In the genomic region with DNA sequence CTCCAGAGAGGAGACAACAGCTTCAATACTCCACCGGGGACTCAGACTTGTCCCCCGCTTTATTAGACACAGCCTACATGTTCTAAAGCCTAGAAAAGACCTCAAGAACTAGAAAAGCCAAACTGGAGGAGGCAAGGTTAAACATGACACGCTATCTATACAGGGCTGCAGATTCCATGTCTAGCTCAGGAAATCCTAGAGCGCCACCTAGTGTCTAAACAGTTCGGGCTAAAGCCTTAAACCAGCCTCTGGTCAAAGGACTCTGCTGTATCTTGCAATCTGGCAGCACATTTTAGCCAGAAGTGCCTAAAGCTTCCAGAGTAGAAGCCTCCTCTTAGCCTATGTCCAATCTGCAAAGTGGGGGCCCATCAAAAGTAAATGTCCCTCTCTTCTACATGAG, we compare ENCODE assay signal across 9 mouse cellular contexts. TPM values are rescaled to one million over a fixed set of nuclear protein-coding genes. Genes with fewer than 3 reads are reported as not detected.
DNase-seq lines count a peak whose midpoint lies in the region; ATAC-seq and TF ChIP-seq lines count a peak whose summit lies in the region.
"Had no signal": no experiment of that assay in that cellular context is flagged by ENCODE, and none has a peak within 500 bp of the region (broad histone marks: within the 10 kb centered on the region; RNA-seq: fewer than 3 reads in every experiment).

No protein-coding gene starts in this region.

- TF ChIP-seq CTCF in midbrain, postnatal 0 days (IDR thresholded peaks at IDR 0.05), result peak; percentile 92

- H3K9me3 ChIP-seq in embryonic facial prominence, embryonic 10.5 days, result no peaks in the 10 kb centered on the region
- H3K9me3 ChIP-seq in kidney, embryonic 15.5 days (replicated peaks), result no peaks in the 10 kb centered on the region
- no peaks in the 10 kb centered on the region for H3K9me3 ChIP-seq in midbrain, postnatal 0 days (ENCODE audit: low read length)
- H3K9me3 ChIP-seq: embryonic facial prominence, embryonic 15.5 days had no signal

- H3K27ac ChIP-seq in embryonic facial prominence, embryonic 10.5 days (replicated peaks), result no peak overlapping the region
- H3K27ac ChIP-seq in kidney, embryonic 15.5 days, result no peak overlapping the region
- no peak overlapping the region for H3K27ac ChIP-seq in midbrain, postnatal 0 days (ENCODE audit: low read depth, low read length)
- H3K27ac ChIP-seq: embryonic facial prominence, embryonic 15.5 days had no signal

- H3K4me2 ChIP-seq in kidney, embryonic 15.5 days, result no peak overlapping the region
- H3K4me2 ChIP-seq in midbrain, postnatal 0 days (ENCODE audit: low read depth, low read length, poor library complexity, severe bottlenecking), result no peak overlapping the region
- H3K4me2 ChIP-seq: embryonic facial prominence, embryonic 15.5 days had no signal

- peaks cover 10% of the 10 kb centered on the region for H3K4me1 ChIP-seq in embryonic facial prominence, embryonic 10.5 days
- no peaks in the 10 kb centered on the region for H3K4me1 ChIP-seq in kidney, embryonic 15.5 days
- H3K4me1 ChIP-seq in midbrain, postnatal 0 days (ENCODE audit: insufficient read depth, low read length), result no peaks in the 10 kb centered on the region
- H3K4me1 ChIP-seq: embryonic facial prominence, embryonic 15.5 days had no signal

- no peak overlapping the region for H3K4me3 ChIP-seq in embryonic facial prominence, embryonic 10.5 days
- no peak overlapping the region for H3K4me3 ChIP-seq in kidney, embryonic 15.5 days (replicated peaks)
- no peak overlapping the region for H3K4me3 ChIP-seq in midbrain, postnatal 0 days (ENCODE audit: low read depth, low read length)
- H3K4me3 ChIP-seq: embryonic facial prominence, embryonic 15.5 days had no signal

- no peaks in the 10 kb centered on the region for H3K36me3 ChIP-seq in embryonic facial prominence, embryonic 10.5 days (replicated peaks)
- no peaks in the 10 kb centered on the region for H3K36me3 ChIP-seq in kidney, embryonic 15.5 days
- no peaks in the 10 kb centered on the region for H3K36me3 ChIP-seq in midbrain, postnatal 0 days (ENCODE audit: insufficient read depth, low read length)
- H3K36me3 ChIP-seq in splenic B cell, adult 2 months (ENCODE audit: control insufficient read depth, insufficient read depth, low read length, poor library complexity, severe bottlenecking), result no peaks in the 10 kb centered on the region
- H3K36me3 ChIP-seq: embryonic facial prominence, embryonic 15.5 days had no signal

- H3K9ac ChIP-seq in kidney, embryonic 15.5 days, result no peak overlapping the region
- H3K9ac ChIP-seq in midbrain, postnatal 0 days (replicated peaks; ENCODE audit: low read length, poor library complexity, severe bottlenecking), result no peak overlapping the region
- H3K9ac ChIP-seq: embryonic facial prominence, embryonic 15.5 days had no signal

- 10% methylated on average over 5 of the region's 5 CpGs for WGBS in embryonic facial prominence, embryonic 10.5 days
- WGBS in kidney, embryonic 15.5 days, result 8% methylated on average over 5 of the region's 5 CpGs
- WGBS in midbrain, postnatal 0 days, result 7% methylated on average over 5 of the region's 5 CpGs

- ATAC-seq in kidney, embryonic 15.5 days (replicated peaks; ENCODE audit: low FRiP score), result 0 out of 2 replicates have a peak, but pooled peaks have one; percentile 58
- peak; percentile 74 for ATAC-seq in midbrain, postnatal 0 days (ENCODE audit: low FRiP score)

- peak; percentile 77 for DNase-seq in A20 (ENCODE audit: low read depth, low spot score)
- peak; percentile 59 for DNase-seq in adrenal gland, postnatal 25 days
- peak; percentile 75 for DNase-seq in embryonic facial prominence, embryonic 10.5 days (ENCODE audit: low spot score)
- DNase-seq in heart, adult 8-10 months (ENCODE audit: low spot score), result peak; percentile 82
- peak; percentile 59 for DNase-seq in liver
- peak; percentile 94 for DNase-seq in midbrain, postnatal 0 days (ENCODE audit: low spot score)
- peak; percentile 81 for DNase-seq in splenic B cell, adult 2 months (ENCODE audit: low read depth, low spot score)

- H3K27me3 ChIP-seq in embryonic facial prominence, embryonic 10.5 days (replicated peaks; ENCODE audit: low read depth, poor library complexity, severe bottlenecking), result no peaks in the 10 kb centered on the region
- peaks cover 22% of the 10 kb centered on the region; the same call in 1 of the 2 replicates for H3K27me3 ChIP-seq in kidney, embryonic 15.5 days
- H3K27me3 ChIP-seq in midbrain, postnatal 0 days (ENCODE audit: insufficient read depth, low read length), result no peaks in the 10 kb centered on the region
- H3K27me3 ChIP-seq in splenic B cell, adult 2 months (ENCODE audit: control insufficient read depth, insufficient read depth, low read length, poor library complexity, severe bottlenecking), result no peaks in the 10 kb centered on the region
- H3K27me3 ChIP-seq: embryonic facial prominence, embryonic 15.5 days had no signal

RNA-seq across cellular contexts. Expression of gene Nrg4, which starts 15.1 kb away (rescaled TPM):
- total RNA-seq in adrenal gland, postnatal 25 days (2021), result 27.2 and 47.6 TPM in 2 replicates
- 1.4 and 1.6 TPM in 2 replicates for polyA plus RNA-seq in embryonic facial prominence, embryonic 10.5 days (2016; fragmentation: Nextera tagmentation; extraction: Ambion mirVana)
- total RNA-seq in heart, adult 8-10 months (2022), result 1 to 10 TPM; 2.1 to 3.8 (median 2.4) TPM
- polyA plus RNA-seq in kidney, embryonic 15.5 days (2015; fragmentation: Nextera tagmentation; extraction: Ambion mirVana), result 1.1 and 1.6 TPM in 2 replicates
- 0.94 TPM in 1 of 2 replicates, not detected in the other for total RNA-seq in midbrain, postnatal 0 days (2014; rRNA removed)
- polyA plus RNA-seq in midbrain, postnatal 0 days (2015; fragmentation: Nextera tagmentation; extraction: Ambion mirVana), result 1.3 and 1.8 TPM in 2 replicates

RNA-seq across cellular contexts. Expression of gene Tmem266, which starts 15.2 kb away (rescaled TPM):
- 0.58 and 1.3 TPM in 2 replicates for total RNA-seq in adrenal gland, postnatal 25 days (2021)
- 0.48 and 0.52 TPM in 2 replicates for polyA plus RNA-seq in embryonic facial prominence, embryonic 10.5 days (2016; fragmentation: Nextera tagmentation; extraction: Ambion mirVana)
- total RNA-seq in heart, adult 8-10 months (2022), result 1 to 10 TPM; 2.4 to 3.0 (median 2.5) TPM
- 0.23 and 0.29 TPM in 2 replicates for polyA plus RNA-seq in kidney, embryonic 15.5 days (2015; fragmentation: Nextera tagmentation; extraction: Ambion mirVana)
- total RNA-seq in midbrain, postnatal 0 days (2014; rRNA removed), result 12.5 and 13.0 TPM in 2 replicates
- 7.3 and 7.7 TPM in 2 replicates for polyA plus RNA-seq in midbrain, postnatal 0 days (2015; fragmentation: Nextera tagmentation; extraction: Ambion mirVana)
